Mouse (Mus musculus) heart, postnatal 36 days (tissue): ENCODE data around the gene Dll4. TPM values are rescaled to one million over a fixed set of nuclear protein-coding genes. Genes with fewer than 3 reads are reported as not detected.

Experiments
- DNase-seq, 2 experiments: peaks; one replicate each; pipeline ENCODE4 v3.0.0; 2021 to 2022
- intact Hi-C: fragments of 180-260 bp; cut with DNase I; formaldehyde crosslinking; loops from one replicate; pipeline ENCODE4 v1.15.1; 2025
- total RNA-seq, 2 experiments: library from RNA; stranded (reverse); gene quantifications; 2 replicates each; pipeline ENCODE4 v1.2.3; 2021

The Dll4 gene
- total RNA-seq, 2 experiments from 2014 or later: 16.3 to 22.1 TPM

DNA sequence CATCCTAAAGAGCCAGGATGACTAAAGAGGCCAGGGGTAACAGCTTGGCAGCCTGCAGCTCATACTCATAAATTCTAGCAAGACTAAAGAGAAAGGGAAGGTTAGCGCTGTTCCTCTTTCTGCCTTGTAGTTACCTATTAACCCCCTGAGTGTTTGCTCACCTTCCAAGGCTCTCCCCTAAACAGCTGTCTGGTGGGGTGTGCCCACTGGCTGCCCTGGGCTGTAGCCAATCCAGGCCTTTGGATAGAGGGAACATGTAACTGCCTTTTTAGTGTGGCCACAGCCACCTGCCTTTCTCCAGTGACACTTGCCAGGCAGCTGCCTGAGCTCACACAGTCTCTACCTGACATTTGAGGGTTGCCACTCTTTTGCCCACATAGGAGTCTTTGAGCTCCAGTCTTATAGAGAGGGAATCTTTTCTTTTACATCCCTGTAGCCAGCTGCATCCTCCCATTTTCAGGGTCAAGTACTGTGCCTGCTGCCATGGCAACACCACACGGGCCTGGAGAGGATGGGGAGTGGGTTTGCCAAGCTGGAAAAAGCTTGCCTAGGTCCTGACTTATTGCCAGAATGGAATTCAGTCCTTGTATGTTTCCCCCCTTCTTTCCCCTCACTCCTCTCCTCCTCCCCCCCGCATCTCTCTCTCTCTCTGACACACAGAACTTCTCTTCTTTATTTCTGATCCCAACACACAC lies 3.7 kb downstream of the Dll4 start:
- DNase-seq: no peak
- intact Hi-C loops: no loop called here

DNA sequence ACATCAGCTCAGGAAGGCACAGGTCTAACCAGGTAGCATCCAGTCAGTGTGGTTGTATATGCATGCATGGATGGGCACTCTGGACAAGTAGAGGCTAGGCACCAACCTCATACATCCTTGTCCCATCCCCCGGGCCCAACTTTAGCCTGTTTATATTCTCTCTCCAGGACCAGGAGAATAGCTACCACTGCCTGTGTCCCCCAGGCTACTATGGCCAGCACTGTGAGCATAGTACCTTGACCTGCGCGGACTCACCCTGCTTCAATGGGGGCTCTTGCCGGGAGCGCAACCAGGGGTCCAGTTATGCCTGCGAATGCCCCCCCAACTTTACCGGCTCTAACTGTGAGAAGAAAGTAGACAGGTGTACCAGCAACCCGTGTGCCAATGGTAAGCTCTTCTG lies 5.2 kb downstream of the Dll4 start:
- intact Hi-C loops: no loop called here
- no peak for DNase-seq

- no peak for DNase-seq
- intact Hi-C loops: no loop called here
These were observed 6.6 kb downstream of the Dll4 start for GRCm38 (mm10) chr2:119332177-119332661.

GRCm38 (mm10) chr2:119334135-119334534 lies 8.6 kb downstream of the Dll4 start:
- intact Hi-C loops: no loop called here
- DNase-seq: no peak

DNA sequence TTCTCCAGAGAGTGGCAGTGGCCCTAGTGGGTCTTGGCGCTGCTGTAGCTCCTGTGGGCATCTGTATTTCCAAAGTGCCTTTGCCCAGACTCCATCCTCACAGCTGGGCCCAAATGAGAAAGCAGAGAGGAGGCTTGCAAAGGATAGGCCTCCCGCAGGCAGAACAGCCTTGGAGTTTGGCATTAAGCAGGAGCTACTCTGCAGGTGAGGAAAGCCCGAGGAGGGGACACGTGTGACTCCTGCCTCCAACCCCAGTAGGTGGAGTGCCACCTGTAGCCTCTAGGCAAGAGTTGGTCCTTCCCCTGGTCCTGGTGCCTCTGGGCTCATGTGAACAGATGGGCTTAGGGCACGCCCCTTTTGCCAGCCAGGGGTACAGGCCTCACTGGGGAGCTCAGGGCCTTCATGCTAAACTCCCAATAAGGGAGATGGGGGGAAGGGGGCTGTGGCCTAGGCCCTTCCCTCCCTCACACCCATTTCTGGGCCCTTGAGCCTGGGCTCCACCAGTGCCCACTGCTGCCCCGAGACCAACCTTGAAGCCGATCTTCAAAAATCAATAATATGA lies 9.5 kb downstream of the Dll4 start:
- intact Hi-C loops: no loop called here
- DNase-seq: no peak

DNA sequence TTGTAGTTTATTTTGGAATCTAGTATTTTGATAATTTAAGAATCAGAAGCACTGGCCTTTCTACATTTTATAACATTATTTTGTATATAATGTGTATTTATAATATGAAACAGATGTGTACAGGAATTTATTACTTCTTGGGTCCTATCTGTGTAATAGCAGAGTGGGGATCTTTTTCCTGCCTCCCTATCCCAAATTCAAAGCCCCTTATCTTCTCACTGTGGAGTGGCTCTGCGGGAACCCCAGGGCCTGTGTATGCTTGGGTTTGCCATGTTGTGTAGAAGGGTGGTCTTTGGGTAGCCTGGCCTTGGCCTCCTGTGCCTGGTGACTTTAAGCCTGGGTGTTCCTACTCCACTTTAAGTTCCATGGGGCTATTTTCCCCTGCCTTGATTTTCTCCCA lies 10.0 kb downstream of the Dll4 start:
- no peak for DNase-seq
- intact Hi-C loops: no loop called here

GRCm38 (mm10) chr2:119336002-119336401 lies 10.4 kb downstream of the Dll4 start:
- no peak for DNase-seq
- intact Hi-C loops: loop anchor here (1.0 kb wide), 1 partner anchor 9 kb away; no protein-coding TSS in a partner anchor

DNA sequence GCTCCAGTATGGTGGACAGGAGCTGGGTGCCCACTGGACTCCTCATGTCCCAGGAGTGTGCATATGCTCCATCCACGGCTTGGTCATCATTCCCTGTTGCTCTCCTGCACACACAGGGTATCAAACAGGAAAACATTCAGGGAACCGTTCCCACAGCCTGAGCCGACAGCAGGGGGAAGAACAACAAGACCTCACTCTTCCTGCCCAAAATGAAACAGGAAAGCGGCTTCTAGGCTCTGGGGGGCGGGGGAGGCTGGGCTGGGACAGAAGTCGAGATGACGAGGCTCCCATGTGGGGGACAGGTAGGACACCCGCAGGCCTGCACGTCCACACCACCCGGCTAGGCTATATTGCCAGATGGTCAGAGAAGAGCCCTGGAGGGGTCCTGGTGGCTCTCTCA lies 10.9 kb downstream of the Dll4 start:
- intact Hi-C loops: loop anchor here (1.0 kb wide), 1 partner anchor 9 kb away; no protein-coding TSS in a partner anchor
- DNase-seq: peak; percentile 46 to 50

DNA sequence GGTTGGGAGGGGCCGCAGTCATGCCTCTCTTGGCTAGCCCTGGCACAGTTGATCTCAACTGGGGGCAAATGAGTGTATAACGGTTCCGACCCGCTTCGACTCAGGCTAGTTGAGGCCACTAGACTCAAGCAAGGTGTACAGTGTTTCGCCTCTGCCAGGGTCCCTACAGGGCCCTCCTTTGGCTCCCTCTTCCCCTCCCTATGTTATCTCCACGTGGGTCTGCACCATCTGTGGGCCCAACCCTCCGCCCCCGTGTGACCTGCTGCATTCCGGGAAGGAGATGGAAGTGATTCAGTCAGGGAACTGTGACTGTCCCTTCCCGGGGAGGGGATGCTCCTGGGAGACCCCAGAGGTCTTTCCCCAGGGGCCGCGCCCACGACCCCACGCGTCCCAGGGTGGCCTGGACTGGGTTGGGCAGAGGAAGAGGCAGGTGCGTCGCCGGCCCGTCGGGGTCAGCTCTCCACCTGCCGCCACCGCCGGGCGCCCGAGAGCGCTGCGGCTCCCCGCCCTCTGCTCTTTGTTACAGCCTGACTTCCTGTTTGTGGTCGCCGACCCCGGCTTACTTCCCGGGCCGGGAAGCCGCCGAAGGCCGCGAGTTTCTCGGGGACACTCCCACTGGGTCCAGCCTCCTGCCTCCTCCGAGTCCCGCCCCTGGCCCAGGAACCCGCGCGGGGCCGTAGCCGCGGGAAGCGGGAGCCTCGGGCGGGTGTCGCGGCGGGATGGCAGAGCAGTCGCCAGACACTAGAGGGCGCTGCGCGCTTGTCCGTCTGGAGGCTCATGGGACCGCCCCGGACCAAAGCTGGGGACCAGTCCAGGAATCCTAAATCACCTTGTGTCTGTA lies 12.1 kb downstream of the Dll4 start:
- intact Hi-C loops: loop anchor here (1.0 to 2.0 kb wide), 2 partner anchors 39 to 75 kb away; no protein-coding TSS in a partner anchor
- peak; percentile 97 for DNase-seq

GRCm38 (mm10) chr2:119344537-119345138 lies 19.1 kb downstream of the Dll4 start:
- DNase-seq: no peak
- intact Hi-C loops: loop anchor here (2.0 kb wide), 1 partner anchor 32 kb away; no protein-coding TSS in a partner anchor

- intact Hi-C loops: no loop called here
- peak; percentile 70 to 79 for DNase-seq
These were observed 25.2 kb downstream of the Dll4 start, which contains the start of gene Chac1 for GRCm38 (mm10) chr2:119350555-119351486. Gene Chac1, plus strand, starts transcription at chr2:119351229.

GRCm38 (mm10) chr2:119353707-119354106 lies 28.1 kb downstream of the Dll4 start:
- no peak for DNase-seq
- intact Hi-C loops: no loop called here

DNA sequence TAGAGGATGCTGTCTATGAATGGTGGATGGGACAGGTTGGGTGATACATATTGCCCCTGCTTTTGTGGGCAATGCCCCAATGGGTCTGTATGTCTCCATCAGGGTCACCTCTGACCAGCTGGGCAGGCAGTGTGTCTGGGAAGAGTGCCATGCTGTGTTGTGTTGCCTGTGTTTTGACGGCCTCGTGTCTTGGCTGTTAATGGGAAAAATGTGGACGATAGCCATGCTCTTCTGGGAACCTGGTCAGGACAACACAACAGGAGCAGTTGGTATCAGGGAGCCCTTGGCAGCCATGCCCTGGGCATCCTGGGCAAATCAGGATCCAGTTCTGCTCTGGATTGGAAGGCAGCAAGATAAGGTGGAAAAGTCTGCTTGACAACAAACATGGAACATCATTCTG lies 29.5 kb downstream of the Dll4 start:
- peak; percentile 57 to 72 for DNase-seq
- intact Hi-C loops: no loop called here

GRCm38 (mm10) chr2:119355651-119356050 lies 30.1 kb downstream of the Dll4 start:
- intact Hi-C loops: no loop called here
- peak; percentile 55 to 66 for DNase-seq

GRCm38 (mm10) chr2:119356310-119356709 lies 30.7 kb downstream of the Dll4 start:
- DNase-seq: no peak
- intact Hi-C loops: no loop called here

DNA sequence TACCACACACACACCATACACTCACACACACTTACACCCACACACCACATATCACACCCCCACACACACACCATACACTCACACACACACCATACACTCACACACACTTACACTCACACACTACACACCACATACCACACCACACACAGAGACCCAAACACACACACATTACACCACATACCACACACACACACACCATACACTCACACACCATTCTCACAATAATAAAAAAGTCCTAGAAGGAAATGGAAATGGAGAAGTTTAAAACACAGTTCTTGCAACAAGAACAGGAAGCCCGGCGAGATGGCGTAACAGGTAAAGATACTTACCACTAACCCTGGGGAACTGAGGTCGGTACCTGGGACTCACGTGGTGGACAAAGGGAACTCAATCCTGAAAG lies 31.2 kb downstream of the Dll4 start:
- intact Hi-C loops: no loop called here
- DNase-seq: no peak

- no peak for DNase-seq
- intact Hi-C loops: no loop called here
These were observed 32.7 kb downstream of the Dll4 start for GRCm38 (mm10) chr2:119358249-119358648.

GRCm38 (mm10) chr2:119359721-119360291 lies 34.2 kb downstream of the Dll4 start:
- intact Hi-C loops: no loop called here

DNA sequence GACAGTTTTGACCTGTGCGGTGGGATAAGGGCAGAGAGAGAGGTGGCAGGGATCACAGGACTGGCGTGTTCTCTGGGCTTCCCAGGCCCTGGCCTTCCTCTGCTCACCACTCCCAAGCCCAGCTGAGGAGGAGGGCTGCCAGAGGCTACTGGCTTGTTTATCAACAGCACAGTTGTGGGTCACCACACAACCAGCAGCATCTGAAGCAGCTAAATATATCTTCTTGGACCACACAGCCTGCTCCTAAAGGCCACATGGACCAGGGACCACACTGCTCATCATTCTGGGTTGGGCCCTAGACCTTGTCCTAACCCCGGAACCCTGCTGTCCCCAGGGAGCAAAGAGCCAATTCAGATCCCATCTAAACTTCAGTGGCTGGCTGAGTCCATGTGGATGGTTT lies 39.4 kb downstream of the Dll4 start:
- intact Hi-C loops: no loop called here
- DNase-seq: no peak

More at GRCm38 (mm10) chr2:119359721-119360291, 34.2 kb downstream of the Dll4 start:
- no peak for DNase-seq
